Mouse (Mus musculus) embryonic facial prominence, embryonic 11.5 days (tissue): Measurements from ENCODE around the gene Atp13a1. TPM values are rescaled to one million over a fixed set of nuclear protein-coding genes. Genes with fewer than 3 reads are reported as not detected.

ENCODE experiments used
- ATAC-seq: fragments of 200-750 bp; cut with Nextera tagmentation; replicated peaks from 2 replicates; pipeline ENCODE4 v1.8.0; 2017; ENCODE audit warnings: low read depth; ENCODE audit not compliant: insufficient number of reproducible peaks, low FRiP score, low TSS enrichment
- DNase-seq: peaks from one replicate; pipeline ENCODE4 v3.0.0-alpha.2; 2015; ENCODE audit warnings: low spot score
- H3K27ac ChIP-seq: fragments of 300-500 bp; sonication (generic); replicated peaks from 2 replicates; pipeline ENCODE4 v1.5.1; 2014; ENCODE audit warnings: mild to moderate bottlenecking, low read depth, low read length, control low read depth
- H3K27me3 ChIP-seq: fragments of 300-500 bp; sonication (generic); 2 replicates; pipeline ENCODE4 v1.6.1; 2014; ENCODE audit warnings: mild to moderate bottlenecking, low read length, moderate library complexity, mixed read lengths; ENCODE audit not compliant: control insufficient read depth, insufficient read depth
- H3K36me3 ChIP-seq: fragments of 300-500 bp; sonication (generic); replicated peaks from 2 replicates; pipeline ENCODE4 v1.6.1; 2014; ENCODE audit warnings: low read depth, mild to moderate bottlenecking, low read length, moderate library complexity, mixed read lengths; ENCODE audit not compliant: control insufficient read depth, insufficient read depth
- H3K4me1 ChIP-seq: fragments of 300-500 bp; sonication (generic); 2 replicates; pipeline ENCODE4 v1.6.1; 2014; ENCODE audit warnings: low read length, mixed read lengths; ENCODE audit not compliant: control insufficient read depth, insufficient read depth
- H3K4me2 ChIP-seq: fragments of 300-500 bp; sonication (generic); 2 replicates; pipeline ENCODE4 v1.6.1; 2014; ENCODE audit warnings: low read depth, mild to moderate bottlenecking, control low read depth, low read length, moderate library complexity
- H3K4me3 ChIP-seq: fragments of 300-500 bp; sonication (generic); 2 replicates; pipeline ENCODE4 v1.5.1; 2014; ENCODE audit warnings: low read depth, low read length, control low read depth
- H3K9ac ChIP-seq: fragments of 300-500 bp; sonication (generic); replicated peaks from 2 replicates; pipeline ENCODE4 v1.6.1; 2014; ENCODE audit warnings: mild to moderate bottlenecking, control low read depth, low read length
- H3K9me3 ChIP-seq: fragments of 300-500 bp; sonication (generic); replicated peaks from 2 replicates; pipeline ENCODE4 v1.6.1; 2016; ENCODE audit warnings: mild to moderate bottlenecking, low read length, inconsistent platforms, mixed read lengths; ENCODE audit not compliant: control insufficient read depth
- WGBS: fragments of 180-500 bp; shearing (Covaris S2); extraction: QIAGEN DNeasy Blood & Tissue Kit; methylation state at CpG from one replicate; pipeline ENCODE4 v1.1.7; 2014; 5-methylcytosine and 5-hydroxymethylcytosine counted together
- polyA plus RNA-seq: library from polyadenylated mRNA; unstranded; fragments of >200 nt; fragmentation: Nextera tagmentation; extraction: Ambion mirVana; gene quantifications from 2 replicates; pipeline ENCODE4 v1.2.1, GENCODE M21; 2014

Atp13a1 gene
- polyA plus RNA-seq, 1 experiment from 2014 or later: 35.9 TPM

GRCm38 (mm10) chr8:69837057-69837682 is 46.2 kb downstream of the Atp13a1 start:
- H3K4me1 ChIP-seq: no peaks in the 10 kb centered on the region
- no peak overlapping the region for H3K27ac ChIP-seq
- H3K4me2 ChIP-seq: no peak overlapping the region
- 73% methylated on average over 8 of the region's 8 CpGs for WGBS
- no peaks in the 10 kb centered on the region for H3K36me3 ChIP-seq
- no peaks in the 10 kb centered on the region for H3K27me3 ChIP-seq
- no peaks in the 10 kb centered on the region for H3K9me3 ChIP-seq
- no peak overlapping the region for H3K9ac ChIP-seq
- ATAC-seq (no peak), DNase-seq (no peak)
- H3K4me3 ChIP-seq: no peak overlapping the region

- Histone ChIP-seq H3K9ac (no peak overlapping the region), H3K27me3 (no peaks in the 10 kb centered on the region), H3K4me2 (no peak overlapping the region), H3K27ac (no peak overlapping the region), H3K36me3 (no peaks in the 10 kb centered on the region), H3K4me3 (no peak overlapping the region), H3K9me3 (no peaks in the 10 kb centered on the region), H3K4me1 (no peaks in the 10 kb centered on the region)
- WGBS: 73% methylated on average over 3 of the region's 3 CpGs
- no peak for DNase-seq
- no peak for ATAC-seq
Measured at GRCm38 (mm10) chr8:69847167-69848065, 56.5 kb downstream of the Atp13a1 start.

DNA sequence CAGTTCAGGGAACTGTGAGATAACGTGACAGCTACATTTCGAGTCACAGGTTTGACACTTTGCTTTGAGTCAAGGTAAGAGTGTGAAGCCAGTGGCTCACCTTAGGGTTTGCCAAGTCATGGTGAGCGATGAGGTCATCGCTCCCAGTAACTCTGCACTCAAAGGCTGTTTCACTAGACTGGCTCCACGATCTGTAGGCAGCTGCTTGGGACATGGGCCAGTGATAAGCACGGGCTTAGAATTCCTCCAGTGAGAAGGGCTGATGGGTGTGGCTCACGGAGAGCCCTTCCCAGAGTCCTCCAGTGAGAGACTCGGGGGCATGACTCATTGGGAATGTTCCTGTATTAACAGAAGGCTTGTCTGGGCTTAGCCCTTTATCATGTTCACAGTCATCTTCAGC is 58.0 kb downstream of the Atp13a1 start:
- 84% methylated on average over 8 of the region's 8 CpGs for WGBS
- no peak for ATAC-seq

DNA sequence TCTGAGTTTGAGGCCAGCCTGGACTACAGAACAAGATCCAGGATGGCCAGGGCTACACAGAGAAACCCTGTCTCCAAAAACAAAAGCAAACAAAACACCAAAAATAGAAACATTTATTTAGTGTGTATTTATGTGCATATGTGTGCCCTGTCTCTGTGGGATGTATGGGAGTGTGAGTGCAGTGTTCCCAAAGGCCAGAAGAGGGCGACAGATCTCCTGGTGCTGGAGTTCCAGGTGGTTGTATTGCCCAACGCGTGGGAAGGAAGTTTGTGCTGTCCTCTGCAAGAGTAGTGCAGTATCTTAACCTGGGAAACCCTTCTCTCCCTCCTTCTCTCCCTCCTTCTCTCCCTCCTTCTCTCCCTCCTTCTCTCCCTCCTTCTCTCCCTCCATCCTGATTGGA is 58.9 kb downstream of the Atp13a1 start:
- Histone ChIP-seq H3K9me3 (no peaks in the 10 kb centered on the region), H3K4me2 (no peak overlapping the region), H3K4me1 (no peaks in the 10 kb centered on the region), H3K36me3 (no peaks in the 10 kb centered on the region), H3K27me3 (no peaks in the 10 kb centered on the region), H3K27ac (no peak overlapping the region), H3K4me3 (no peak overlapping the region), H3K9ac (no peak overlapping the region)
- DNase-seq: no peak
- WGBS: 35% methylated on average over 3 of the region's 3 CpGs
- ATAC-seq: no peak

More for the DNA sequence above, 58.0 kb downstream of the Atp13a1 start:
- Histone ChIP-seq H3K27me3 (no peaks in the 10 kb centered on the region), H3K4me3 (no peak overlapping the region), H3K4me2 (no peak overlapping the region), H3K4me1 (no peaks in the 10 kb centered on the region), H3K9ac (no peak overlapping the region), H3K9me3 (no peaks in the 10 kb centered on the region), H3K36me3 (no peaks in the 10 kb centered on the region), H3K27ac (no peak overlapping the region)
- DNase-seq: no peak

DNA sequence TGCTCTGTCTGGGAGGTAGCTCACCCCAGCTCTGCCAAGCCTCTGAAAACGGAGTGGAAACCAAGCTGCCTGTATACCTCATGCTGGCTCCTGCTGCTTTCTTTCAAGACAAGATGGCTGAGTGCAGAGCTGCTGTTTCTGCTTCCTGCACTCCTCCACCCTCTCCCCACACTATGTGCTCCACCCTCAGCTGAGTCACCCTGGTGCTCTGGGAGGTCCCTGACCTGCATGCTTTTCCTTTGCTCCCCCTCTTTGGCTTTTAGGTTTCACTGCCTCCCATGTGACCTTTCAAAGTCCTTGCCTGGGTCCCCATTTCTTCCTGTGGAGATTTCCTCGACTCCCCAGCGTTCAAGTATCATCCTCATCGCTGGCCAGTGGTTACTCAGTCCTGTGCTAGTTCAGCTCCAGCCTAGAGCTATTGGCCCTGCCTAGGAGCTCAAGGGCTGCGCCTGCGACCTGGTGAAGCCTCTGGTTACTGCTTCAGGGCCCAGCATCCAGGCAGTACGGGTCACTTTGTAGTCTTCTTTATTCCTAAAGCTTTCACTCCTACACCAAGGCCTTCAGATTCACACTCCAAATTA is 60.1 kb downstream of the Atp13a1 start:
- Histone ChIP-seq H3K27ac (no peak overlapping the region), H3K9me3 (no peaks in the 10 kb centered on the region), H3K4me3 (no peak overlapping the region), H3K4me2 (no peak overlapping the region), H3K27me3 (no peaks in the 10 kb centered on the region), H3K9ac (no peak overlapping the region), H3K36me3 (no peaks in the 10 kb centered on the region), H3K4me1 (no peaks in the 10 kb centered on the region)
- ATAC-seq: no peak
- 80% methylated on average over 7 of the region's 7 CpGs for WGBS
- DNase-seq: no peak

DNA sequence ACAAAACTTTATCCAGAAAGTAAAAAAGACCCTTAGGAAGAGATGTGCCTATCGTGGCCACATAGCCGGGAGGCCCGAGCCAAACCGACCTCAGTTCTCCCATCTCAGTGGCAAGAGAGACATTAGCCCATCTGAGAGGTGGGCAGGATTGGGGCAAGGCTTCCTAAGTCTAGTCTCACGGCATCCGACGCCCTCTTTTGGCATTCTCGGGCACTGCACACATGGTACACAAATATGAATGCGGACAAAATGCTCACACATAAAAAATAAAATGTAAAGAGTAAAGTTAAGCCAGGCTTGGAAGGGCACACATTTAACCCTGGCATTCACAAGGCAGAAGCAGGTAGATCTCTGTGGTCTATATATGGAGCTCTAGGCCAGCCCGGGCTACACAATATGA is 62.9 kb downstream of the Atp13a1 start:
- H3K36me3 ChIP-seq: no peaks in the 10 kb centered on the region
- no peak overlapping the region for H3K4me3 ChIP-seq
- 89% methylated on average over 10 of the region's 10 CpGs for whole genome bisulfite sequencing
- H3K9me3 ChIP-seq: no peaks in the 10 kb centered on the region
- no peak overlapping the region for H3K27ac ChIP-seq
- H3K9ac ChIP-seq: no peak overlapping the region
- H3K4me1 ChIP-seq: no peaks in the 10 kb centered on the region
- ATAC-seq (no peak), DNase-seq (no peak)
- no peak overlapping the region for H3K4me2 ChIP-seq
- no peaks in the 10 kb centered on the region for H3K27me3 ChIP-seq

Other genes starting within 250 kb of the Atp13a1 start
- gene Zfp868, start 165.6 kb upstream of the Atp13a1 start, polyA plus RNA-seq: 35.0 and 36.9 TPM in 2 replicates
- gene Zfp964, start 136.7 kb upstream of the Atp13a1 start, polyA plus RNA-seq: 2.0 and 2.2 TPM in 2 replicates
- 35.5 and 38.7 TPM in 2 replicates for gene Zfp869, start 80.4 kb upstream of the Atp13a1 start, polyA plus RNA-seq
- 7.6 and 7.8 TPM in 2 replicates for gene Zfp963, start 41.2 kb upstream of the Atp13a1 start, polyA plus RNA-seq
- gene Gm20422, start 16.3 kb upstream of the Atp13a1 start, polyA plus RNA-seq: not detected in 2 replicates
- 36.7 and 38.9 TPM in 2 replicates for gene Zfp866, start within 50 bp of the Atp13a1 start, polyA plus RNA-seq
- 4.4 and 4.6 TPM in 2 replicates for gene Gmip, start 17.5 kb downstream of the Atp13a1 start, polyA plus RNA-seq
- gene Lpar2, start 31.3 kb downstream of the Atp13a1 start, polyA plus RNA-seq: 1.8 and 2.1 TPM in 2 replicates
- 13.8 and 14.9 TPM in 2 replicates for gene Pbx4, start 41.3 kb downstream of the Atp13a1 start, polyA plus RNA-seq
- gene Cilp2, start 96.5 kb downstream of the Atp13a1 start, polyA plus RNA-seq: 0.32 and 0.66 TPM in 2 replicates
- 3.2 and 3.7 TPM in 2 replicates for gene Tssk6, start 111.0 kb downstream of the Atp13a1 start, polyA plus RNA-seq
- 158 and 165 TPM in 2 replicates for gene Ndufa13, start 111.4 kb downstream of the Atp13a1 start, polyA plus RNA-seq
- gene Yjefn3, start 111.5 kb downstream of the Atp13a1 start, polyA plus RNA-seq: 3.6 TPM in 2 replicates
- gene Gatad2a, start 205.2 kb downstream of the Atp13a1 start, polyA plus RNA-seq: 64.4 and 78.8 TPM in 2 replicates